Mouse (Mus musculus) lung, postnatal 0 days (tissue): Measurements from ENCODE around the gene Fap.

Source experiments
- CTCF ChIP-seq: IDR thresholded peaks from 2 replicates; pipeline ENCODE4 v1.5.1; 2016; ENCODE audit warnings: antibody characterized with exemption, mild to moderate bottlenecking
- EP300 ChIP-seq: IDR thresholded peaks from 2 replicates; pipeline ENCODE4 v1.6.1; 2016; ENCODE audit warnings: antibody characterized with exemption, mild to moderate bottlenecking, control low read depth

DNA sequence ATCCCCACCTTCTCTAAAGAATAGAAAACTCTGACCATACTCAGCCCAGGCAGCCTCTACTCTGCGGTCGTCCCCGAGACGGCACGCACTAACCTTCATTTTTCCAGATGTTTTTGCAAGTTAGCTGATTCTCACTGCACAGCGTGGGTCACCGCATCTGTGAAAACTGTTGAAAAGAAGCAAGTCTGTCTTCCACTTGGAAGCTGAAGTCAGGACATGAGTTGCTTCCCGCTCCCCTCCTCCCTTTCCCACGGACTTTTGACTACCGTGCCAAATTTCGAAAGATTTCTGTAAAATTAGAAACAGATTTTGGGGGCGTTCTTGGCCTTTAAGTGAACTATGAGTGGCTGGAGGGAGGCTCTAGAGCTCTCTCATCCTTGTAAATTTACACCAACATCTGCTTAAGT, at the start of gene Fap:
- TF ChIP-seq CTCF (no peak), EP300 (no peak)
